Mouse (Mus musculus): ENCODE data around the gene Taf6. TPM values are rescaled to one million over a fixed set of nuclear protein-coding genes. Genes with fewer than 3 reads are reported as not detected.

Gene Taf6
- total and polyA plus RNA-seq, 3 experiments: 60.2 to 61.5 (median 60.9) TPM

DNA sequence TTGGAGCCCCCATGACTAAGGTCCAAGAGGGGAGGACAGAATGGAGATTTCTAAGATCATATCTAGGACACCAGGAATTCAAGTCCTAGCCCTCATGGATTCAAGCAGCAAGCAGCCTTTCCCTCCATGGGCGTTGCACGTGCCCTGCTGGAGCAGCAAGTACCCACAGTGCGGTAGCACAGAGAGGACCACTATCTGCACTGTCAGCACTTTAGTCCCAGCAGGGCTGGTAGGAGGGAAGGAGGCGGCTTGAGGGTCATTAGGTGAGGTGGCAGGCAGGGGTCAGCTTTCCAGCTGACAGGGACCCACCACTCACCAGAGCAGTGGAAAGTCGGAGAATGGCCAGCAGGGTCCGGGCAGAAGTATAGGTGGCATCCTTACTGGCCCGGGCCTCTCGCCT, 21.7 kb downstream of the Taf6 start:
- Histone ChIP-seq H3K27ac (ENCODE audit: insufficient read depth, low read depth) (no peak overlapping the region), H3K4me1 (ENCODE audit: control insufficient read depth in 1 of 2, insufficient read depth in 2 of 2) (peaks cover 3 to 30% of the 10 kb centered on the region in 2 experiments), H3K79me2 (replicated peaks; ENCODE audit: control insufficient read depth, extremely low read depth, insufficient read depth, poor library complexity, severe bottlenecking) (peaks cover 32% of the 10 kb centered on the region), H3K9me3 (replicated peaks; ENCODE audit: low read length) (no peaks in the 10 kb centered on the region), H3K4me3 (replicated peaks in 1 of 3; ENCODE audit: low read depth in 2 of 3, low read length in 2 of 3, poor library complexity in 1 of 3) (no peak overlapping the region), H3K4me2 (ENCODE audit: insufficient read depth, low read depth, poor library complexity, severe bottlenecking) (no peak overlapping the region), H3K36me3 (replicated peaks in 1 of 2; ENCODE audit: control insufficient read depth in 1 of 2, insufficient read depth in 1 of 2, low read length in 1 of 2) (peaks cover 73 to 80% of the 10 kb centered on the region in 2 experiments), H3K27me3 (replicated peaks) (no peaks in the 10 kb centered on the region), H3K9ac (ENCODE audit: insufficient read depth, low read depth) (no peak overlapping the region)
- TF ChIP-seq USF2 (conservative IDR thresholded peaks at IDR 0.05; ENCODE audit: low read depth, low read length) (no peak), MAFK (IDR thresholded peaks at IDR 0.05; ENCODE audit: insufficient replicate concordance, low read length) (peak; percentile 68; the same call in 1 of the 2 replicates), ZMIZ1 (IDR thresholded peaks at IDR 0.05; ENCODE audit: low read depth, low read length) (peak; percentile 30; the same call in 1 of the 2 replicates)
- no peak for DNase-seq (ENCODE audit: extremely low read depth)
- in situ Hi-C loops (cut with MboI; ENCODE audit: low pct_ligation_motif_present, low pct_unique_long_range_greater_than_20kb, low sequenced_read_pairs): no loop called here
- dilution Hi-C loops (cut with MboI; ENCODE audit: extremely low pct_ligation_motif_present, extremely low pct_unique_long_range_greater_than_20kb, low sequenced_read_pairs): no loop called here

DNA sequence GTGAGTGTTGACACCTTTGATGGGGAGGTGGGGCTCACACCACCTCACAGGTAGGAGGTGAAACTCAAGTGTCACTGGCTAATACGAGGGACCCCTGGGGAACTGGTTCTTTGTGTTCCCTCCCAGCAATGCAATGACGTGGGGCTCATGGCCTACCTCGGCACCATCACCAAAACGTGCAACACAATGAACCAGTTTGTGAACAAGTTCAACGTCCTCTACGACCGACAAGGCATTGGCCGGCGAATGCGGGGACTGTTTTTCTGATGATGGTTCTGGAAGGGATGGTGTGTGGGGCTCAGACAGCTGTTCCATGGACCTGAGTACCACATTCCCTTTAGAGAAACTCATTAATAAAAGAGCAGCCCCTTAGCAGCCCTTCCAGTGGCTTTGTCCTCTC, 23.6 kb downstream of the Taf6 start:
- H3K4me2 ChIP-seq (ENCODE audit: insufficient read depth, low read depth, poor library complexity, severe bottlenecking): no peak overlapping the region
- no peaks in the 10 kb centered on the region for H3K27me3 ChIP-seq (replicated peaks)
- peaks cover 0 to 22% of the 10 kb centered on the region in 2 experiments; a peak in 2 of 4 replicates for H3K4me1 ChIP-seq (ENCODE audit: control insufficient read depth in 1 of 2, insufficient read depth in 2 of 2)
- peak; percentile 20 for TF ChIP-seq ZMIZ1 (IDR thresholded peaks at IDR 0.05; ENCODE audit: low read depth, low read length)
- no peak for TF ChIP-seq NELFE (IDR thresholded peaks at IDR 0.05; ENCODE audit: low read depth, low read length)
- no peak; the same call in 1 of the 2 replicates for TF ChIP-seq POLR2A (IDR thresholded peaks at IDR 0.05; ENCODE audit: low read depth, low read length)
- TF ChIP-seq ZC3H11A (IDR thresholded peaks at IDR 0.05; ENCODE audit: low read depth, low read length): no peak
- peak; percentile 56; the same call in 1 of the 2 replicates for TF ChIP-seq POLR2AphosphoS2 (IDR thresholded peaks at IDR 0.05; ENCODE audit: low read depth, low read length)
- in situ Hi-C loops (cut with MboI; ENCODE audit: low pct_ligation_motif_present, low pct_unique_long_range_greater_than_20kb, low sequenced_read_pairs) (loop anchor here (5.0 kb wide), 1 partner anchor 56 kb away; no protein-coding TSS in a partner anchor), dilution Hi-C loops (cut with MboI; ENCODE audit: extremely low pct_ligation_motif_present, extremely low pct_unique_long_range_greater_than_20kb, low sequenced_read_pairs) (no loop called here)
- H3K9ac ChIP-seq (ENCODE audit: insufficient read depth, low read depth): no peak overlapping the region
- peaks cover 13% of the 10 kb centered on the region for H3K79me2 ChIP-seq (replicated peaks; ENCODE audit: control insufficient read depth, extremely low read depth, insufficient read depth, poor library complexity, severe bottlenecking)
- DNase-seq (ENCODE audit: extremely low read depth): no peak
- H3K36me3 ChIP-seq (replicated peaks in 1 of 2; ENCODE audit: control insufficient read depth in 1 of 2, insufficient read depth in 1 of 2, low read length in 1 of 2): peaks cover 60 to 66% of the 10 kb centered on the region in 2 experiments
- H3K4me3 ChIP-seq (replicated peaks in 1 of 3; ENCODE audit: low read depth in 2 of 3, low read length in 2 of 3, poor library complexity in 1 of 3): no peak overlapping the region
- H3K27ac ChIP-seq (ENCODE audit: insufficient read depth, low read depth): no peak overlapping the region
- no peaks in the 10 kb centered on the region for H3K9me3 ChIP-seq (replicated peaks; ENCODE audit: low read length)

GRCm38 (mm10) chr5:138163046-138163445, 24.2 kb downstream of the Taf6 start:
- Histone ChIP-seq H3K27me3 (replicated peaks) (no peaks in the 10 kb centered on the region), H3K79me2 (replicated peaks; ENCODE audit: control insufficient read depth, extremely low read depth, insufficient read depth, poor library complexity, severe bottlenecking) (peaks cover 10% of the 10 kb centered on the region), H3K9ac (ENCODE audit: insufficient read depth, low read depth) (no peak overlapping the region), H3K4me3 (replicated peaks in 1 of 3; ENCODE audit: low read depth in 2 of 3, low read length in 2 of 3, poor library complexity in 1 of 3) (no peak overlapping the region), H3K36me3 (replicated peaks in 1 of 2; ENCODE audit: control insufficient read depth in 1 of 2, insufficient read depth in 1 of 2, low read length in 1 of 2) (peaks cover 56 to 60% of the 10 kb centered on the region in 2 experiments), H3K4me1 (ENCODE audit: control insufficient read depth in 1 of 2, insufficient read depth in 2 of 2) (peaks cover 0 to 22% of the 10 kb centered on the region in 2 experiments; a peak in 2 of 4 replicates), H3K9me3 (replicated peaks; ENCODE audit: low read length) (no peaks in the 10 kb centered on the region), H3K4me2 (ENCODE audit: insufficient read depth, low read depth, poor library complexity, severe bottlenecking) (no peak overlapping the region), H3K27ac (ENCODE audit: insufficient read depth, low read depth) (no peak overlapping the region)
- TF ChIP-seq RCOR1 (conservative IDR thresholded peaks at IDR 0.05; ENCODE audit: low read depth, low read length) (no peak), NELFE (IDR thresholded peaks at IDR 0.05; ENCODE audit: low read depth, low read length) (no peak), POLR2A (IDR thresholded peaks at IDR 0.05; ENCODE audit: low read depth, low read length) (no peak), MAZ (IDR thresholded peaks at IDR 0.05; ENCODE audit: low read depth, low read length) (no peak), CTCF (conservative IDR thresholded peaks at IDR 0.05 in 1 of 2, IDR thresholded peaks at IDR 0.05 in 1 of 2; ENCODE audit: low read depth in 2 of 2, low read length in 2 of 2) (no peak), BHLHE40 (IDR thresholded peaks at IDR 0.05; ENCODE audit: low read depth, low read length) (no peak), MYC (IDR thresholded peaks at IDR 0.05; ENCODE audit: low read depth, low read length) (no peak)
- in situ Hi-C loops (cut with MboI; ENCODE audit: low pct_ligation_motif_present, low pct_unique_long_range_greater_than_20kb, low sequenced_read_pairs) (loop anchor here (5.0 kb wide), 1 partner anchor 56 kb away; no protein-coding TSS in a partner anchor), dilution Hi-C loops (cut with MboI; ENCODE audit: extremely low pct_ligation_motif_present, extremely low pct_unique_long_range_greater_than_20kb, low sequenced_read_pairs) (no loop called here)
- no peak for DNase-seq (ENCODE audit: extremely low read depth)
